Mouse (Mus musculus) heart, embryonic 12.5 days (tissue): ENCODE data around the gene Klhdc9. TPM values are rescaled to one million over a fixed set of nuclear protein-coding genes. Genes with fewer than 3 reads are reported as not detected.
A peak's percentile ranks its signal among the peaks of the same experiment; 100 is the strongest.

ENCODE experiments used
- ATAC-seq: fragments of 200-750 bp; cut with Nextera tagmentation; 2 replicates; pipeline ENCODE4 v1.8.0; 2017; ENCODE audit warnings: moderate TSS enrichment, moderate library complexity; ENCODE audit not compliant: insufficient number of reproducible peaks, low FRiP score
- H3K27ac ChIP-seq: fragments of 300-500 bp; sonication (generic); 2 replicates; pipeline ENCODE4 v1.5.1; 2016; ENCODE audit warnings: mild to moderate bottlenecking, moderate library complexity; ENCODE audit not compliant: poor library complexity, severe bottlenecking
- H3K27me3 ChIP-seq: fragments of 300-500 bp; sonication (generic); replicated peaks from 2 replicates; pipeline ENCODE4 v1.6.1; 2016; ENCODE audit warnings: mild to moderate bottlenecking, moderate library complexity
- H3K36me3 ChIP-seq: fragments of 300-500 bp; sonication (generic); 2 replicates; pipeline ENCODE4 v1.6.1; 2016; ENCODE audit warnings: mild to moderate bottlenecking, moderate library complexity
- H3K4me1 ChIP-seq: fragments of 300-500 bp; sonication (generic); replicated peaks from 2 replicates; pipeline ENCODE4 v1.6.1; 2016; ENCODE audit warnings: mild to moderate bottlenecking
- H3K4me2 ChIP-seq: fragments of 300-500 bp; sonication (generic); 2 replicates; pipeline ENCODE4 v1.6.1; 2016; ENCODE audit warnings: mild to moderate bottlenecking, moderate library complexity
- H3K4me3 ChIP-seq: fragments of 300-500 bp; sonication (generic); 2 replicates; pipeline ENCODE4 v1.5.1; 2016; ENCODE audit warnings: mild to moderate bottlenecking
- H3K9ac ChIP-seq: fragments of 300-500 bp; sonication (generic); 2 replicates; pipeline ENCODE4 v1.6.1; 2016; ENCODE audit warnings: mild to moderate bottlenecking, moderate library complexity
- H3K9me3 ChIP-seq: fragments of 300-500 bp; sonication (generic); replicated peaks from 2 replicates; pipeline ENCODE4 v1.6.1; 2016; ENCODE audit warnings: mild to moderate bottlenecking, moderate library complexity
- WGBS: fragments of 180-500 bp; shearing (Covaris S2); methylation state at CpG from one replicate; pipeline ENCODE4 v1.1.7; 2016; 5-methylcytosine and 5-hydroxymethylcytosine counted together
- polyA plus RNA-seq: library from polyadenylated mRNA; unstranded; fragments of >200 nt; fragmentation: Nextera tagmentation; extraction: Ambion mirVana; gene quantifications from 2 replicates; pipeline ENCODE4 v1.2.1, GENCODE M21; 2016

Klhdc9 gene
- polyA plus RNA-seq, 1 experiment from 2014 or later, result 0.46 TPM

DNA sequence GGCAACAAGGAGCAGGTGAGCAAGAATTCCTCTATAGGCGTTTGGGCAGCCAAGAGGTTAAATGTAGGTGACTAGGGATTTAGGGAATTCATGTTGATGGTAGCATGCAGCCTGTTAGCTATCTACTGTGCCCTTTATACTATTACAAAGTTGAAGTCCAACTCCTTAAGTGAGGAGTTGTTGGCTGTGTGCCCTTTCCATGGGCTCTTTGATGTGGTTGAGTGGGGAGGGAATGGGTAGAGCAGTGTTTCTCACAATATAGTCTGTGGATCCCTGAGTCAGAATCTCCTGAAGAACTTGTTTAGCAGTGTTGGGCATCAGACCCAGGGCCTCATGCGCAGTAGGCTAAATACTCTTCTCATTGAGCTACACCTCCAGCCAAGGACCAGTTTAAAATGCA is 3.8 kb downstream of the Klhdc9 start:
- peaks cover 15% of the 10 kb centered on the region for H3K4me1 ChIP-seq
- no peak overlapping the region for H3K4me2 ChIP-seq
- ATAC-seq, result no peak
- no peak overlapping the region for H3K4me3 ChIP-seq
- no peaks in the 10 kb centered on the region for H3K27me3 ChIP-seq
- WGBS, result 86% methylated on average over 2 of the region's 2 CpGs
- peaks cover 31% of the 10 kb centered on the region for H3K36me3 ChIP-seq
- H3K9ac ChIP-seq, result no peak overlapping the region
- peaks cover 7% of the 10 kb centered on the region; the same call in 1 of the 2 replicates for H3K9me3 ChIP-seq
- no peak overlapping the region for H3K27ac ChIP-seq

- H3K9me3 ChIP-seq, result peaks cover 7% of the 10 kb centered on the region; the same call in 1 of the 2 replicates
- peaks cover 31% of the 10 kb centered on the region for H3K36me3 ChIP-seq
- WGBS, result 89% methylated on average over 5 of the region's 5 CpGs
- no peak overlapping the region for H3K4me2 ChIP-seq
- no peak overlapping the region for H3K27ac ChIP-seq
- H3K9ac ChIP-seq, result no peak overlapping the region
- H3K27me3 ChIP-seq, result no peaks in the 10 kb centered on the region
- no peak for ATAC-seq
- H3K4me1 ChIP-seq, result peaks cover 12% of the 10 kb centered on the region
- no peak overlapping the region for H3K4me3 ChIP-seq
Observed at GRCm38 (mm10) chr1:171355812-171356340, 4.7 kb downstream of the Klhdc9 start.

DNA sequence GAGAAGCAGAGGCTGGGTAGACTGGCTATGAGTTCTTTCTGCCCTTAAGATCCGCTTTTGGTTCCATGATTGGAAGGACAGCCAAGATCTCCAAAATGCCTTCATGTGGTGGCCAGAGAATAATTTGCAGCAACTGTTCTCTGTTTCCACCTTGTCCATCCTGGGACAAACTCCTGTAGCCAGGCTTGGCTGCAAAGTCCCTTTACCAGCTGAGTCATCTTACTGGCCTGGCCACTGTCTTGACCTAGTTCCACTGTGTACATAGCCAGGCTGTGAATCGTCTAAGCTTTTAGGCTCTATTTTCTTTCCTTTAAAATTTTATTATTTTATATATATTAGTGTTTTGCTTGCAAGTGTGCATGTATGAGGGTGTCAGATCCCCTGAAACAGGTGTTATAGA is 11.4 kb downstream of the Klhdc9 start:
- Histone ChIP-seq H3K9me3 (peaks cover 4% of the 10 kb centered on the region; the same call in 1 of the 2 replicates), H3K36me3 (no peaks in the 10 kb centered on the region; the same call in 1 of the 2 replicates), H3K4me1 (peaks cover 27% of the 10 kb centered on the region), H3K4me3 (no peak overlapping the region), H3K9ac (no peak overlapping the region), H3K27ac (no peak overlapping the region), H3K27me3 (no peaks in the 10 kb centered on the region), H3K4me2 (no peak overlapping the region)
- ATAC-seq, result no peak
- WGBS, result 84% methylated on average over 2 of the region's 2 CpGs

- peaks cover 30% of the 10 kb centered on the region for H3K4me1 ChIP-seq
- no peaks in the 10 kb centered on the region; the same call in 1 of the 2 replicates for H3K36me3 ChIP-seq
- no peak overlapping the region for H3K27ac ChIP-seq
- no peak overlapping the region for H3K4me3 ChIP-seq
- no peak overlapping the region for H3K9ac ChIP-seq
- H3K27me3 ChIP-seq, result no peaks in the 10 kb centered on the region
- no peak for ATAC-seq
- peaks cover 4% of the 10 kb centered on the region; the same call in 1 of the 2 replicates for H3K9me3 ChIP-seq
- 86% methylated on average over 3 of the region's 3 CpGs for WGBS
- no peak overlapping the region for H3K4me2 ChIP-seq
Observed at GRCm38 (mm10) chr1:171348665-171349064, 11.9 kb downstream of the Klhdc9 start.

DNA sequence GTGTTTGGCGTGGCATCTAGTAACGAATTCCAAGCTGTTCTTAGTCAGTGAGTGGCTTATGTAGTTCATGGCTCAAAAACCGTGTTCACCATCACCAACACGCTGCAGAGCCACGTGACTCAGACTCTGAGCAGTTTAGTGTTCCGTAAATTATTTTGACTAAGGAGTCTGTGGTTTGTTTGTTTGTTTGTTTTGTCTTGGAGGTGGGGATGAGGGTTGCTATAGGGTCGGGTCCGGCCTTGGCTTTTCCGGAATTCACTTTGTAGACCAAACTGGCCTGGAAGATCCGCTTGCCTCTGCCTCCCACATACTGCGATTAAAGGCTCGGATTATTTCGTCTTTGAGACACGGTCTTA is 14.5 kb downstream of the Klhdc9 start:
- ATAC-seq, result peak; percentile 40
- WGBS, result 2% methylated on average over 14 of the region's 14 CpGs
- no peaks in the 10 kb centered on the region for H3K27me3 ChIP-seq

DNA sequence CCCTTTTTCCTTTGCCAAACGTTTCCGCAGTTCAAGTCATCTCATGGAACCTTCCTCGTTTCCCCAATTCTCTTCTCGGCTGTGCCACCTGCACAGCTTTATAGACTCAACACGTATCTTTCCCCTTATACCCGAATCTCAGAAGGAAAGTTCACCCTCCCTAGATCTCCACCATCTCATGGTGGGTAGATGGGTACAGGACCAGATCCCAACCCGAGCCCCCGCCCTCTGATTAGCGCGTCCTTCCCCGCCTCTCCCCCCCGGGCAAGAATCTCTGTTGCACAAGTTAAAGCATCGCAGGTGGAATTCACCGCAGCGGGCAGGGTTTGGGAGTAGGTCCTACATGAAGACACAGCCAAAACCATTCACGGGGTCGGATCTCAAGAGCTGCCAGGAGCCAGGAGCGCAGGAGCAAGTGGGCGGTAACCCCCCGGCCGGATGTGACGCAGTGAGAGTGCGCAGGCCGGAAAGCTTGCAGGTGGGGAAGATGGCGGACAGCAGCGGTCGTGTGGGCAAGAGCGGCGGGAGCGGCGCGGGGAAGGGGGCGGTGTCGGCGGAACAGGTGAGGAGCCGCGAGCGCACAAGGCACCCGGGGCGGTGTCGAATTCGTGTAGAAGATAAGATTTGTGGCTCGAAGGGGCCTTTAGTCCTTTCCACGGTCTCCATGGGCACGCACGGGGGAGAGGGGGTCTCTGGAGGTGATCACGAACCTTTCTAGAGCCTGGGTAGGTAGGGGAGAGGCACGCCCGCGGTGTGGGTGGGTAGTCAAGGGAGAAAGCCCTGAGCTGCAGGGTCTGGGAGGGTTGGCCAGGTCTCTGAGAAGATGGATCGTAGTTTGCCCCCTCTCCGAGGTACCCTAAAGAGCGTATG is 15.1 kb downstream of the Klhdc9 start, which contains the start of the genes Nit1 and Pfdn2:
TSS of gene Nit1 (minus strand) at position 422 of the 870 bp plus-strand sequence.
TSS of gene Pfdn2 (plus strand) at position 446 of the 870 bp plus-strand sequence.
- WGBS, result under 1% methylated on average over 53 of the region's 53 CpGs
- Histone ChIP-seq H3K4me2 (peak within 1 kb of the TSS; percentile 93), H3K4me3 (peak within 1 kb of the TSS; percentile 98), H3K27ac (peak within 1 kb of the TSS; percentile 73), H3K4me1 (peaks cover 22% of the 10 kb centered on the region), H3K9ac (peak within 1 kb of the TSS; percentile 88), H3K9me3 (peaks cover 4% of the 10 kb centered on the region; the same call in 1 of the 2 replicates), H3K36me3 (peaks cover 32% of the 10 kb centered on the region), H3K27me3 (no peaks in the 10 kb centered on the region)
- ATAC-seq, result peak; percentile 93

More for the DNA sequence above, 14.5 kb downstream of the Klhdc9 start:
- H3K9me3 ChIP-seq, result peaks cover 4% of the 10 kb centered on the region; the same call in 1 of the 2 replicates
- H3K9ac ChIP-seq, result peak overlapping the region; percentile 88
- H3K27ac ChIP-seq, result peak overlapping the region; percentile 73; the same call in 1 of the 2 replicates
- peaks cover 25% of the 10 kb centered on the region for H3K4me1 ChIP-seq
- H3K4me2 ChIP-seq, result peak overlapping the region; percentile 93
- peak overlapping the region; percentile 98 for H3K4me3 ChIP-seq
- H3K36me3 ChIP-seq, result peaks cover 25% of the 10 kb centered on the region

DNA sequence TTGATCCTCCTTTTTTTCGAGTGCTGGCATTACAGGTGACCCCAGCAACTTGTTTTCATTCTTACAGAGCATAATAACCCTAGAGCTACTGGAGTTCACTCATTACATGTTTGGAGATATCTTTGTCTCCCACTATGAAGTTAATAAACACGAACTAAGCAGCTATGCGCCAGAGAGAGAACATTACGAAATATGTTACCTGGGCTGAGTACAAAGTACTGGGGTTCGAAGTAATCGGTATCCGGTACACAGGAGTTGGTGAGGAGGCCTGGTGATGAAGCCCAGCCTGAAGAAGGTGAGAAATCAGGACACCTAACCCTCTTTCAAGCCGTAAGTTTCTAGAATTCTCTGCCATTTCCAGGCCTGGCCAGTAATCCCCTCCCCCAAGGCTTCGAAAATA is 15.9 kb downstream of the Klhdc9 start:
- peaks cover 39% of the 10 kb centered on the region for H3K36me3 ChIP-seq
- 69% methylated on average over 9 of the region's 9 CpGs for WGBS
- no peak for ATAC-seq

GRCm38 (mm10) chr1:171343922-171344677 is 16.5 kb downstream of the Klhdc9 start:
- Histone ChIP-seq H3K27ac (no peak overlapping the region), H3K4me3 (no peak overlapping the region), H3K9ac (no peak overlapping the region), H3K4me2 (no peak overlapping the region), H3K27me3 (no peaks in the 10 kb centered on the region), H3K4me1 (peaks cover 22% of the 10 kb centered on the region), H3K36me3 (peaks cover 45% of the 10 kb centered on the region), H3K9me3 (peaks cover 4% of the 10 kb centered on the region; the same call in 1 of the 2 replicates)
- WGBS, result 80% methylated on average over 9 of the region's 9 CpGs
- ATAC-seq, result no peak

More for the DNA sequence above, 15.9 kb downstream of the Klhdc9 start:
- no peaks in the 10 kb centered on the region for H3K27me3 ChIP-seq
- peaks cover 22% of the 10 kb centered on the region for H3K4me1 ChIP-seq
- H3K9ac ChIP-seq, result peak overlapping the region; percentile 88; the same call in 1 of the 2 replicates
- peak overlapping the region; percentile 98 for H3K4me3 ChIP-seq
- H3K27ac ChIP-seq, result no peak overlapping the region
- H3K4me2 ChIP-seq, result peak overlapping the region; percentile 93
- H3K9me3 ChIP-seq, result peaks cover 4% of the 10 kb centered on the region; the same call in 1 of the 2 replicates

GRCm38 (mm10) chr1:171342262-171343207 is 18.1 kb downstream of the Klhdc9 start:
- ATAC-seq, result no peak
- 93% methylated on average over 16 of the region's 16 CpGs for WGBS

DNA sequence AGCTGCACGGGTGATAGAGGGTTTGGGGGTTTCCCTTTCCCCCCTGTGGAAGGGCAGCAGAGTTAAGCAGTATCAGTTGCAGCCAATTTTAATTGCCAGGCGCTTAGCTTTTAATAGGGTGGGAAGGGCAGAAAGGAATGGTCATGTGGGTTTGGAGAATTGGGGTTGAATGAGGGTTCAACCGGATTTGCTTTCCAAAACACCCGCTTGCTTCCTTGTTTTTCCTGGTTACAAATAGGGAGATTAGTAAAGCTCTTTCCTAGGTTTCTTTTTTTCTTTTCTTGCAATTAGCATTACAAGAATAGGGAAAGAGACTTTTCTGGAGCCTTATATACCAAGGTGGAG is 30.4 kb downstream of the Klhdc9 start:
- WGBS, result under 1% methylated on average over 4 of the region's 4 CpGs

More at GRCm38 (mm10) chr1:171342262-171343207, 18.1 kb downstream of the Klhdc9 start:
- Histone ChIP-seq H3K36me3 (peaks cover 61% of the 10 kb centered on the region), H3K27me3 (no peaks in the 10 kb centered on the region), H3K9me3 (peaks cover 4% of the 10 kb centered on the region; the same call in 1 of the 2 replicates), H3K4me1 (peaks cover 22% of the 10 kb centered on the region), H3K27ac (no peak overlapping the region), H3K4me2 (no peak overlapping the region), H3K4me3 (no peak overlapping the region), H3K9ac (no peak overlapping the region)

More for the DNA sequence above, 30.4 kb downstream of the Klhdc9 start:
- peaks cover 40% of the 10 kb centered on the region for H3K4me1 ChIP-seq
- no peak for ATAC-seq
- no peaks in the 10 kb centered on the region for H3K27me3 ChIP-seq
- H3K4me2 ChIP-seq, result peak overlapping the region; percentile 99
- H3K9ac ChIP-seq, result peak overlapping the region; percentile 95
- peak overlapping the region; percentile 98 for H3K27ac ChIP-seq
- peak overlapping the region; percentile 90 for H3K4me3 ChIP-seq
- peaks cover 12% of the 10 kb centered on the region for H3K36me3 ChIP-seq
- no peaks in the 10 kb centered on the region for H3K9me3 ChIP-seq
